Mouse (Mus musculus): ENCODE measurements around the gene Scnn1a. TPM values are rescaled to one million over a fixed set of nuclear protein-coding genes. Genes with fewer than 3 reads are reported as not detected.
"Not testable (repeated sequence)": the region's sequence is repeated elsewhere in the genome, so short reads cannot be mapped to it uniquely, and the experiment has no call there.

Gene Scnn1a
- total RNA-seq (2021): under 1 TPM; 0.10 to 0.14 TPM
- long read RNA-seq, experiment 1: 0 reads
- long read RNA-seq, experiment 2: 0 reads

GRCm38 (mm10) chr6:125320323-125320722, at the start of gene Scnn1a:
Scnn1a (plus strand) TSS chr6:125320659.
- intact Hi-C loops (cut with DNase I): no loop called here
- DNase-seq: no peak
- H3K27ac ChIP-seq: no peak within 1 kb of the TSS
- no peak for TF ChIP-seq CTCF (IDR thresholded peaks at IDR 0.05)
- no peak within 1 kb of the TSS for H3K4me3 ChIP-seq

GRCm38 (mm10) chr6:125271455-125272227, 48.8 kb upstream of the Scnn1a start:
- intact Hi-C loops (cut with DNase I): loop anchor here (1.0 to 10.0 kb wide), 3 partner anchors 52 to 224 kb away; partner anchors contain the start of genes Acrbp and Nop2
- peak overlapping the region; percentile 79 for H3K27ac ChIP-seq
- H3K4me3 ChIP-seq: peak overlapping the region; percentile 63
- peak; percentile 91 for TF ChIP-seq CTCF (IDR thresholded peaks at IDR 0.05)
- DNase-seq: peak; percentile 96

DNA sequence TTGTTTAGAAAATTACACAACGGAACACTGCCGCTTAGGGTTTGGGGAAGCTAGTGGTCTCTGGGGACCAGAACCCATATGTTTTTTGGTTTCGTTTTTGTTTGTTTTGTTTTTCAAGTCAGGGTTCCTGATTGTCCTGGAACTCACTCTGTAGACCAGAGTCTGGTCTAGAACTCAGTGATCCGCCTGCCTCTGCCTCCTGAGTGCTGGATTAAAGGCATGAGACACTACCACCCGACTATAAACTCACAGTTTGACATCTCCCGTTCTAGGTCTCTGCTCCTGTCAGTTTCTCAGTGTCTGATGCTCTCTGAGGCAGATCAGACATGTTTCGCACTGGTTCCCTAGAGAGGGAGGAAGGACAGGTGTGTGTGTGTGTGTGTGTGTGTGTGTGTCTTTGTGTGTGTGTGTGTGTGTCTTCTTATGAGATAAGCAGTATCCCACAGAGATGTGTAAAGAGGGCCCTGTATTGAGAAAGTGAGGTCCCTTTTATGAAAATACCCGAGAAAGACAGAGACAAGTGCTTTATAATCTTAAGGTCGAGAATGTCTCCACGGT, 48.2 kb upstream of the Scnn1a start:
- no peak for TF ChIP-seq CTCF (IDR thresholded peaks at IDR 0.05)
- Histone ChIP-seq H3K27ac (peak overlapping the region; percentile 63; the same call in 1 of the 2 replicates), H3K4me3 (no peak overlapping the region)
- DNase-seq: no peak
- intact Hi-C loops (cut with DNase I): loop anchor here (5.0 to 10.0 kb wide), 2 partner anchors 138 to 225 kb away; partner anchors contain the start of genes Acrbp and Nop2

- Histone ChIP-seq H3K27ac (no peak overlapping the region), H3K4me3 (no peak overlapping the region)
- peak; percentile 50 for TF ChIP-seq CTCF (IDR thresholded peaks at IDR 0.05)
- DNase-seq: peak; percentile 43
- intact Hi-C loops (cut with DNase I): loop anchor here (2.0 to 10.0 kb wide), 3 partner anchors 90 to 228 kb away; partner anchors contain the start of genes Acrbp and Nop2
Observed at GRCm38 (mm10) chr6:125274841-125275563, 45.5 kb upstream of the Scnn1a start.

DNA sequence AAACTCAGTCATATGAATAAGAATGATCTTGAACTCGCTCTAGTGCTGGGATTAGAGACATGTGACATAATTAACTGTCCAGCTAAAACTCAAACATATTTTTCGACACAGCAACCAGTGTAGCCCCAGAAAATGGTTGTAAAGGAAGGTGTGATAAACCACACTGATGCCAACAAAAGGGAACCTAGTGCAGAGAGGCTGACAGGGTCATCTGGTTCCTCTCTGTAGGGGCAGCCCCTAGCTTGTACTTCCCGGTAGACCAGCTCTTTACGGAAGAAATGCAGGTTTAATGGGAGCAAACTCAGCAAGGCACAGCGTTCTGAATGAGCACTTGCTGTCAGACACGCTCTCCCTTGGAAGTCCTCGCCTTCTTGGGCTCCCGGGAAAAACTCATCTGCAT, 40.7 kb upstream of the Scnn1a start:
- Histone ChIP-seq H3K4me3 (no peak overlapping the region), H3K27ac (no peak overlapping the region)
- intact Hi-C loops (cut with DNase I): loop anchor here (10.0 kb wide), 1 partner anchor 145 kb away; the partner anchor contains the start of gene Nop2
- TF ChIP-seq CTCF (IDR thresholded peaks at IDR 0.05): no peak
- no peak for DNase-seq

GRCm38 (mm10) chr6:125282721-125283120, 37.7 kb upstream of the Scnn1a start:
- H3K4me3 ChIP-seq; DNase-seq; H3K27ac ChIP-seq; intact Hi-C loops (cut with DNase I): not testable (repeated sequence)

- intact Hi-C loops (cut with DNase I): no loop called here
- no peak for DNase-seq
- Histone ChIP-seq H3K4me3 (no peak overlapping the region), H3K27ac (no peak overlapping the region)
- TF ChIP-seq CTCF (IDR thresholded peaks at IDR 0.05): no peak
Observed at GRCm38 (mm10) chr6:125284250-125284649, 36.2 kb upstream of the Scnn1a start.

DNA sequence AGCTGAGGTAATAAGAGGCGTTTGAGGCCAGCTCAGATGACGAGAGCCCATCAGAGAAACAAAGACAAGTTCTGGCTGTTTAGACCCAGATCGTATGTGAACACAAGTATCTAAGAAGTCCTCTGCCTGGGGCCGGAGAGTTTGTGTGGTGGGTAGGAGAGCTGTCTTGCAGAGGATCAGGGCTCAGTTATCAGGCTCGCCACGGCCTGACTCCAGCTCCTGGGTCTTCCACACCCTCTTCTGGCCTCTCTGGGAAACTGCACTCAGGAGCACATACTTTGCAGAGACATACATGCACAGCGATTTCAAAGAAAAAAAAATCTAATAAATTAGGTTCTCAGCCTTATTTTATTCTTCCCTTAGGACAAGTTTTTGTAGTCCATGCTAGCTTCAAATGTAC, 35.7 kb upstream of the Scnn1a start:
- intact Hi-C loops (cut with DNase I): no loop called here
- no peak for TF ChIP-seq CTCF (IDR thresholded peaks at IDR 0.05)
- Histone ChIP-seq H3K4me3 (no peak overlapping the region), H3K27ac (no peak overlapping the region)
- no peak for DNase-seq

GRCm38 (mm10) chr6:125285890-125286289, 34.6 kb upstream of the Scnn1a start, which contains the start of gene Tuba3a:
Tuba3a (minus strand) TSS chr6:125286042.
- H3K27ac ChIP-seq: no peak within 1 kb of the TSS
- no peak for DNase-seq
- H3K4me3 ChIP-seq: no peak within 1 kb of the TSS
- TF ChIP-seq CTCF (IDR thresholded peaks at IDR 0.05): no peak
- intact Hi-C loops (cut with DNase I): no loop called here

- no peak overlapping the region for H3K4me3 ChIP-seq
- no peak for DNase-seq
- no peak for TF ChIP-seq CTCF (IDR thresholded peaks at IDR 0.05)
- no peak overlapping the region for H3K27ac ChIP-seq
- intact Hi-C loops (cut with DNase I): no loop called here
Observed at GRCm38 (mm10) chr6:125286944-125287343, 33.5 kb upstream of the Scnn1a start.

DNA sequence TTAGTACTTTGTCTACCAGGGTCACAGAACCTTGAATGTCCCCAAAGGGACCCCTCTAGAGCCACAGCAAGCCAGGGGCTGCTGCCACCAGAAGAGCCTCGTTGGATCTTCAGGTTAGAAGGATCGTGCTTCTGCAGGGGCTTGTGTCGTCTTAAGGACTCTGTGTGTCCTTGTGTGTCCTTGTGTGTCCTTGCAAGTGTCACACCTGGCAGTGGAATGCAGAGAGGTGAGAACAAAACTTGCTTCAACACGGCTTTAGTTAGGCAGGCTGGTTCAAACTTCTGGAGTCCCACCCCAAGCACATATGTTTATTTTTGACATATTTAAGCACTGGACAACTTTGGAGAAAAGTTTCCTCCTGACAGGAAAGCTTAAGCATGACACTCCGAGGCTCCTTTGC, 31.7 kb upstream of the Scnn1a start:
- no peak for DNase-seq
- intact Hi-C loops (cut with DNase I): no loop called here
- TF ChIP-seq CTCF (IDR thresholded peaks at IDR 0.05): no peak

GRCm38 (mm10) chr6:125291329-125291728, 29.1 kb upstream of the Scnn1a start:
- Histone ChIP-seq H3K27ac (no peak overlapping the region), H3K4me3 (no peak overlapping the region)
- TF ChIP-seq CTCF (IDR thresholded peaks at IDR 0.05): no peak
- DNase-seq: no peak
- intact Hi-C loops (cut with DNase I): no loop called here

More for the DNA sequence above, 31.7 kb upstream of the Scnn1a start:
- Histone ChIP-seq H3K4me3 (no peak overlapping the region), H3K27ac (no peak overlapping the region)

DNA sequence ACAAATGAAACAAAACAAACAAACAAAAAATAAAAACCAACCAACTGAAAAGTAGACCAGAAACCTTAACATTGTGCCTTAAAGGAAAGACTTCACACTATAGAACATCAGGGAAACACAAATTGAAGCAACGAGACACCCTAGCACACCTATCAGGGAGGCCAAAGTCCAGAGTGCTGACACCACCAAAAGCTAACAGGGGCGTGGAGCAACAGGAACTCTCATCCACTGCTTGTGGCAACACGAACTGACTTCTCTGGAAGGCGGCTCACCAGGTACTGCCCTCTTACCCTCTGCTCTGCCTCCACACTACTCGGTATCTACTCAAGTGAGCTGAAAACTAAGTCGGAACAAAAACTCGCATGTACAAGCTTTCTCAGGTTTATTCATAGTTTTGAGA, 28.2 kb upstream of the Scnn1a start:
- H3K4me3 ChIP-seq: no peak overlapping the region
- TF ChIP-seq CTCF (IDR thresholded peaks at IDR 0.05): no peak
- DNase-seq: no peak
- no peak overlapping the region for H3K27ac ChIP-seq
- intact Hi-C loops (cut with DNase I): no loop called here

Measured in gastrocnemius, adult 2 months (tissue).